Mouse (Mus musculus) retina, postnatal 1 day (tissue): ENCODE measurements around the gene Gm45753.
"Not testable (repeated sequence)": the region's sequence is repeated elsewhere in the genome, so short reads cannot be mapped to it uniquely, and the experiment has no call there.

Source experiments
- DNase-seq: peaks from one replicate; pipeline ENCODE4 v3.0.0-alpha.2; 2012

Gm45753 gene

DNA sequence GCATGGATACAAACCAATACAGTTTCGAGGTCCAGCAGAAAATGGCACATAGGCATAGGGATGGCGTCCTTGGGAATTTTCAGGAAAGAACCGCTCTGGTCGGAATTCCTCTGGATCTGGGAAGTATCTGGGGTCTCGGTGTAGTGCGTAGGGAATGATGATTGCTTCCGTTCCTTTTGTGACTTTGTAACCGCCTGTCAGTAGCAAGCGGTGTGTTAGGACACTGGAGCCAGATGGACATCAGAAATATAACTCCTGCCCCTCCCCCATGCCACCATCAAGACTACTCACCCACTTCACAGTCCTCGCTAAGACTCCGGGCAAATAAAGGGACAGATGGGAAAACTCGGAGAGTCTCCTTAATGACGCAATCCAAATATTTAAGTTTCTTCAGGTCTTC, at the start of gene Gm45753:
TSS of gene Gm45753 (minus strand) at position 101 of the 400 bp plus-strand sequence.
- no peak for DNase-seq

DNA sequence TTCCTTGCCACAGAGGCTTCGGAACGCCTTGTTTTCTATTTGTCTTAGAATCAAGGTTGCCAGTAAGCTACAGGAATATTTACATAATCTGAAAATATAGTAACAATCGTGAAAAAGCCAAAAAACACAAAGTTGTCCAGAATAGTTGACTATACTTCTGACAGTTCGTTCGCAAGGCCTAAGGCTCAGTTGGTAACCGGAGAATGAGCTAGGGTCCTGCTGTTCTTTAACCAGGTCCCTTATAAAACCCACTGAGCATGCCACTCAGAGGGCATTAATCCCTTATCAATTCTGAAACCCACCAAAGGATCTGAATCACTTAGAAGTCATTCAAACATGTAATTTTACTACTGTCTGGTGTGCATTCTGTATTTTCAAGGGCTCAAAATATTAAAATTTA, 47.5 kb upstream of the Gm45753 start:
- no peak for DNase-seq

DNA sequence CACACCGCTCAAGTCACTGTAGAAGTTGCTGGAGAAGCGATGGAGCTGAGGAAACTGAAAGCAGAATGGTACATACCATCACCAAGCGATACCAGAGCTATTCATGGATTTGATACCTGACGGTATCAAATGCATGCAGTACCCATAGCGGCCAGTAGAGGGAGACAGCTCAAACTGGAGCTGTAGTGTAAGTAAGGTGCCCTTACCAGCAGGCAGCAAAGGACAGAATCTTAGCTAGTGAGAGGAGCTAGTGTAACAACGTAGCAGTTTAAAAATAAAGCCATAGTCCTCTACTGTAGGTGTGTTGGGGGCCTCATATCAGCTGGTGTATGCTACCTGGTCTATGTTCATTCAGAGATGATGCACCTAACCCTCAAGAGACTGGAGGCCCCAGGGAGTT, 36.8 kb upstream of the Gm45753 start:
- DNase-seq = peak; percentile 87

DNA sequence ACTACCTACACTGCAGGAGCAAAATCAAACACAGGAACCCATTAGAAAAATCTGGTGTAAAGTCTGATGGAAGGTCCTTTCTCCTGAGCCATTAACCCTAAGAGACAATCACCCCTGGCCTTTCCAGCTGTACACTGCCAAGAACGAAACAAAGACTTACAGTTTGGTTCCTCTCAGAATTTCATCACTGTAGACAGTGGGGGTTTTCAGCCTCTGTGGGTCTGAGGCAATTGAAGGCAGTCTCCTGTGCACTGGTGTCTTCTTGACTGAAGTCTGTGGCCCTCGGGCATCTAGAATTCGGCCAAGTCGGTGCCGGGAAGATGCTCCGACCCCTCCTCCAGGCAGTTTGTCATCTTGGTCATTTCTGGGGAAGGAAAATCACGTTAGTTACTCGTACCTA, 36.0 kb upstream of the Gm45753 start:
- DNase-seq = no peak

DNA sequence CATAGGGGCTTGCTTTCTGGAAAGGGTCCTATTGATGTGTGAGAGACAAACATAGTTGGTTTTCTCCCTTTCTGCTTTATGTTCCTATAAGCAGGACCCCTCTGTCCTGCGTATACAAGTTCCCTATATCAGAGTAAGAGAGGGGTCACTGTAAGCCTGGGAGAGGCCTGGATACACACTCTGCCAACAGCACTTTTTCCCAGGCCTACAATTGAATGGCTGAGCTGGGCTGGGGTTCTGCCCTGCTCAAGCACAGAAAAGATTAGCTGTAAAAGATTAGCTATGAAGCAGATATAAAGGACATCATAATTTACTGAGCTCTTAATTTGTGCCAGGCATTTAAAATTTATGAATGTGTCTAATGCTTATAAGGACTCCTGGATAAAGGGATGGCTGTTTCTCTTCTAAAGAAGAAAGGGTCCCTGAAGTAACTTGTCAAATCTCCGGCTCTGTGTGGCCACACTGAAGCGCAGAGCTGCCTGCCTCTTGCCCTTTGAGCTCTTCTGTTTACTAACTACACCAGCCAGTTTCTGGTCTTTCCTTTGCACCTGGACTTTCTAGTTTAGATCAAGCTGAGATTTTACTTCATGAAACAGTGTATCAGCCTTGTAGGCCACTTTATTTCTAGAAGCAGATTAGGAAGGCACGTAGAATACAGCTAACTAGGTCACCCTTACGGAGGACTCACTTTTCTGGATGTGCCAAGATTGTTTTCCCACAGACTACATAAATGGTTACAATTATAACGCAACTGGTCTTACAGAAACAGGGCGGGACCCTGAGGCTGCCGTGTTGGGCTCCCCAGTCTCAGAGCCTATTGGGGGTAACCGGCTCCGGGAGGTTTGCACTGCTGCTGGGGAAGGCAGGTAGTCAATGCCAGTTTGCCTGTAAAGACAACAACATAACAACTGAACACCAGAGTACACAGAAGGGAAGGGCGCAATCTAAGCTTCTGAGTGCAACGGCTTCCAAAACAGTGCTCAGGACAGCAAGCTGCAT, 33.7 kb upstream of the Gm45753 start:
- DNase-seq = peak; percentile 46

- DNase-seq = peak; percentile 28
These were observed 25.2 kb upstream of the Gm45753 start for GRCm38 (mm10) chr8:45333493-45333892.

GRCm38 (mm10) chr8:45332685-45333409, 24.6 kb upstream of the Gm45753 start, which contains the start of gene Cyp4v3:
Cyp4v3 (minus strand) TSS chr8:45333216.
- peak; percentile 79 for DNase-seq

- DNase-seq = no peak
These were observed 22.6 kb upstream of the Gm45753 start for GRCm38 (mm10) chr8:45330856-45331255.

- DNase-seq = no peak
These were observed 21.1 kb upstream of the Gm45753 start for GRCm38 (mm10) chr8:45329206-45329980.

- DNase-seq = not testable (repeated sequence)
These were observed 18.8 kb upstream of the Gm45753 start for GRCm38 (mm10) chr8:45327076-45327475.

DNA sequence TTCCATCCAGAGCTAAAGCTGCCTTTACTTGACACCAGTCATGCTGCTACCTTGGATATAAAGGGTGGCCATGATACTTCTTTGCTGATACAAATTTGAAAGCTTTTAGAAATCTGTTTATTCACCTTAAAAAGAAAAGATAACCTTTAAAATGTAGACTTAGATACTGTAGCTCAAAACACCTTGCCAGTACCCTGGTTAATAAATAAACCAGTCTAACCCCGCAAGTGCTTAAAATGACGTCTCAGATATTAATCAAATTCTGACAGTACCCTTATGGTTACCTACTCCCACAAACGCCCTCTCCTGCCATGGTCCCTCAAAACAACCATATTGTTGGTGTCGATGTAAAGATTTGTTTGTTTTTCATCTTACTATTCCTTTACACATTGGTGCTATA, 15.9 kb upstream of the Gm45753 start:
- no peak for DNase-seq

GRCm38 (mm10) chr8:45321365-45321764, 13.1 kb upstream of the Gm45753 start:
- DNase-seq = no peak

DNA sequence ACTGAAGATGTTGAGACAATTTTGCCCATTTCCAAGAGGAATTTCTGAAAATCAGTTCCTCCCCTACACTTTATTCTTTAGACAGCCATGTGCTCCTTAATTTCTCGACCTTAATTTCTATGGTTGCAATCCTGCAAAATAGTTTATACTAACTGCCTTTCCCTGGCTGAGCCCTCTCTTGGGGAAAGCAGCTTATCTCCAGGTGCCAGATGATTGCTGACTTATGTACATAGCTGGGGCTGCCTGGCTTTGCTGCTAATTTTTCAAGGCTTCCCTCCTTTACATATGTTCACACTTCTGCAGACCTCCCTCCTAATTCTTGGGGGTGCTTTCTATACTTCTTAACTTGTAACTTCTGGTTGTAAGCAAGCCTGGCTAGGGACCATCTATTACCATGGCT, 12.7 kb upstream of the Gm45753 start:
- no peak for DNase-seq

DNA sequence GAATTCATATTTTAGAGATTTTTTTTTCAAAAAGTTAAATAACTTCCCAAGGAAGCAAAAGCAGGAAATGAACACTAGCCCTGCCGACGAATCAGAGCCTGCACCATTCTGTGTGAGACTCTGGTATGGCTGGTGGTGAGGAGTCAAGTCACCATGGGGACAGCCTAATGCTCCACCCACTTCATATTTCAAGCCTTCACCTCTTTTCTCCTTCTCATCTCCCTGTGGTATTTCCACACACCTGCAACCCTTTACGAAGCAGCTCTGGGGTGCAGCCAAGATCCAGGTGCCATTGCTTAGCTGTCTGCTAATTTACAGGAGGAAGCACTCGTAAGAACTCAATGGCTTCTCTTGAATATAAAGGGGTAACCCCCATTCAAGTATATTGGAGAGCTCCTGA, 2.7 kb upstream of the Gm45753 start:
- DNase-seq = no peak

DNA sequence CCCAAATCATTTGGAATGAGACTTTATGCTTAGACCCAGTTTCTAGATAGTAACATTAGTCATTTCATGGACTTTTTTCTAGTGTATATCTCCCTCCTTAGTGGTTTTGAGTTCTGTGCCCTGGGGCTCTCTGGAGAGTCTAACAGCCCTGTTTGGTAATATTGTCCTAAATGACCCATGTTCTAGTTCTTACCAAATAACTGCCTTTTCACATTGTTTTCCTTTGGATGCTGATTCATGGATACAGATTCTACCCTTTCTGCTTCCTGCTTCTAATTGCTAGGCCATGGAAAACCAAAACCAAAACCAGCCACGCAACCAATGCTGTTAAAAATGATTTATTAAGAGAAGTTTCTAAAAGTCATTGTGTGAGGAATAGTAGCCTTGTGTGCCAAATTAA, 2.8 kb downstream of the Gm45753 start:
- no peak for DNase-seq

- no peak for DNase-seq
These were observed 3.9 kb downstream of the Gm45753 start for GRCm38 (mm10) chr8:45304354-45304753.

GRCm38 (mm10) chr8:45302390-45302789, 5.9 kb downstream of the Gm45753 start:
- DNase-seq = peak; percentile 17

- DNase-seq = no peak
These were observed 13.0 kb downstream of the Gm45753 start for GRCm38 (mm10) chr8:45295276-45295675.

DNA sequence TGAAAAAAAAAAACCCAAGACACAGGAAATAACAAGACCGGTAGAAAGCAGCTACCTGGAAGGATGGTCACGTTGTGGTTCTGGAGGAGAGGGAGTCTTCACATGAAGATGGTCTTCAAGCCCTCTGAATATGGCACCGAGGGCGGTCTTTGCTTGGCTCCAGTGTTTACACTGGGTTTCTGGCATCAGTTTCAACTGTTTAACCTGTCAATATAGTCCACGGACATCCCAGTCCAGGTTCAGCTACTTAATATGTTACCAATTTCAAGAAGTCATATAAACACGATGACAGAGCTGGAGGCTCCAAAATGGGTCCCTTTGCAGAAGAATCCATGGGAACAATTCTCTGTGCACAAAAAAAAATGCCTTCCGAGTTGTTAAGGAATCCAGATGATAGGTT, 13.6 kb downstream of the Gm45753 start, which contains the start of gene Klkb1:
TSS of gene Klkb1 (minus strand) at position 173 of the 400 bp plus-strand sequence.
- no peak for DNase-seq

DNA sequence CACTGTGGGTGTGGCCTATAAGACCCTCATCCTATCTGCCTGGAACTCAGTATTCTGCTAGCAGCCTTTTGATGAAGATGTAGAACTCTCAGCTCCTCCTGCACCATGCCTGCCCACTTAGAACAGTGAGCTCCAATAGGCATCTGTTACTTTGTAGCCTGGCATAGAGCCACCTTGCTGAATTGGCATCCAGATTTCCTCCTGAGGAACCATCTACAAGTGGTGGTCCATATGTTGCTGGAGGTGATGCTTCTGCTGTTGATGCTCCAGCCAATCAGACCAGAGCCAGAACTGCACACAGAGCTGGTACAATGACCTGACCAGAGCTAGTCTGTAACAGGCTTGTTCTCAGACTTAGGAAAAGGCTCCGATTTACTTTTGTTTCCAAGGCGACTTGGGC, 16.5 kb downstream of the Gm45753 start:
- DNase-seq = no peak

DNA sequence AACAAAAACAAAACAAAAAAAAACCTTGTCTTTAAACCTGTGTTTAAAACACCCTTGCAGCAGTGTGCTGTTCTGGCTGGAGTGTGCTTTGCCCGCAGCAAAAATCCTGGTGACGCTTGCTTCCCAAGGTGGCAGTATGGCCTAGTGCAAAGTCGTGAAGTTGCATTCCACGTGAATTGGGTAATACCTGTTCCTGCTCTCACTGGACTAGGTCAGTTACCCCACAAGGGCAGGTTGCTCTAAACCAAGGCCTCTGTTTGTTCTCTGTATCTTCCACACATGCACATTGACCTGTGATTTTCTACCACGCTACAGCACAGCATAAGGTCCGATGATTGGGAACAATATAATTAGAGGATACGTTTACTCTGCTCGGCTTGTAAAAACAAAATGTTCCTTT, 26.6 kb downstream of the Gm45753 start:
- no peak for DNase-seq

GRCm38 (mm10) chr8:45277453-45277852, 30.8 kb downstream of the Gm45753 start:
- DNase-seq = no peak

- no peak for DNase-seq
These were observed 33.9 kb downstream of the Gm45753 start for GRCm38 (mm10) chr8:45274317-45274716.
